Mouse (Mus musculus) bone marrow, adult 2 months (tissue): Measurements from ENCODE around the gene Cacng2.

Source experiments
- CTCF ChIP-seq: fragments of 200-500 bp; IDR thresholded peaks from 2 replicates; pipeline ENCODE4 v1.5.1; 2011; ENCODE audit warnings: low read length, control low read depth; ENCODE audit not compliant: control insufficient read depth, insufficient read depth
- POLR2A ChIP-seq: fragments of 200-500 bp; IDR thresholded peaks from 2 replicates; pipeline ENCODE4 v1.6.1; 2011; ENCODE audit warnings: low read depth, mild to moderate bottlenecking, control low read depth, low read length, borderline replicate concordance; ENCODE audit not compliant: control insufficient read depth

GRCm38 (mm10) chr15:77965117-77965528 is 154.7 kb downstream of the Cacng2 start:
- TF ChIP-seq POLR2A (no peak), CTCF (no peak)
